Mouse (Mus musculus) cerebellum, adult 2 months (tissue): ENCODE data around the gene Olfr1359. TPM values are rescaled to one million over a fixed set of nuclear protein-coding genes. Genes with fewer than 3 reads are reported as not detected.
"Not testable (repeated sequence)": the region's sequence is repeated elsewhere in the genome, so short reads cannot be mapped to it uniquely, and the experiment has no call there.

ENCODE experiments used
- DNase-seq, 2 experiments: peaks; one replicate each; pipeline ENCODE4 v3.0.0; 2021
- H3K27ac ChIP-seq: fragments of 200-500 bp; 2 replicates; pipeline ENCODE4 v1.5.1; 2012; ENCODE audit warnings: low read length, control low read depth, inconsistent platforms; ENCODE audit not compliant: insufficient read depth
- H3K27me3 ChIP-seq: fragments of 200-500 bp; 2 replicates; pipeline ENCODE4 v1.6.1; 2012; ENCODE audit warnings: inconsistent platforms, mild to moderate bottlenecking, low read length, moderate library complexity; ENCODE audit not compliant: control insufficient read depth, insufficient read depth
- H3K4me1 ChIP-seq: fragments of 200-500 bp; 2 replicates; pipeline ENCODE4 v1.6.1; 2011; ENCODE audit warnings: low read length; ENCODE audit not compliant: control insufficient read depth, insufficient read depth
- H3K4me3 ChIP-seq: fragments of 200-500 bp; replicated peaks from 2 replicates; pipeline ENCODE3; 2011; ENCODE audit warnings: mild to moderate bottlenecking, low read depth, low read length, control low read depth; ENCODE audit not compliant: insufficient read depth
- CTCF ChIP-seq: fragments of 200-500 bp; IDR thresholded peaks from 2 replicates; pipeline ENCODE4 v1.5.1; 2011; ENCODE audit warnings: low read depth, mild to moderate bottlenecking, control low read depth, low read length, moderate library complexity, borderline replicate concordance; ENCODE audit not compliant: insufficient read depth
- POLR2A ChIP-seq: fragments of 200-500 bp; IDR thresholded peaks from 2 replicates; pipeline ENCODE4 v1.6.1; 2011; ENCODE audit warnings: low read length, control low read depth, borderline replicate concordance; ENCODE audit not compliant: insufficient read depth
- WGBS: fragments of 180-500 bp; shearing (Covaris S2); methylation state at CpG from one replicate; pipeline ENCODE4 v1.1.7; 2018; 5-methylcytosine and 5-hydroxymethylcytosine counted together
- polyA plus RNA-seq: library from polyadenylated mRNA; depleted of rRNA; stranded (reverse); fragments of >200 nt; gene quantifications from 2 replicates; pipeline ENCODE4 v1.2.3, GENCODE M21; 2012

The Olfr1359 gene
- polyA plus RNA-seq, 1 experiment, result not detected

GRCm38 (mm10) chr13:21714725-21715124, 16.8 kb downstream of the Olfr1359 start:
- DNase-seq, result peak; percentile 71 to 74
- under 1% methylated on average over 7 of the region's 7 CpGs for WGBS

GRCm38 (mm10) chr13:21715131-21715863, 17.4 kb downstream of the Olfr1359 start:
- TF ChIP-seq CTCF (no peak), POLR2A (no peak)
- no peaks in the 10 kb centered on the region for H3K4me1 ChIP-seq
- peak overlapping the region; percentile 32 for H3K4me3 ChIP-seq
- no peak for DNase-seq
- H3K27me3 ChIP-seq, result no peaks in the 10 kb centered on the region
- H3K27ac ChIP-seq, result no peak overlapping the region
- WGBS, result under 1% methylated on average over 22 of the region's 22 CpGs

More at GRCm38 (mm10) chr13:21714725-21715124, 16.8 kb downstream of the Olfr1359 start:
- H3K4me1 ChIP-seq, result no peaks in the 10 kb centered on the region
- no peak overlapping the region for H3K4me3 ChIP-seq
- TF ChIP-seq POLR2A (no peak), CTCF (peak; percentile 53; the same call in 1 of the 2 replicates)
- no peaks in the 10 kb centered on the region for H3K27me3 ChIP-seq
- no peak overlapping the region for H3K27ac ChIP-seq

GRCm38 (mm10) chr13:21715864-21716539, 18.1 kb downstream of the Olfr1359 start, which contains the start of the genes Hist1h2bl and Hist1h2ai:
Gene Hist1h2bl (minus strand): TSS chr13:21716143.
Gene Hist1h2ai (plus strand): TSS chr13:21716422.
- not testable (repeated sequence) for H3K27ac ChIP-seq, H3K27me3 ChIP-seq, H3K4me1 ChIP-seq
- H3K4me3 ChIP-seq, result peak within 1 kb of the TSS; percentile 78
- TF ChIP-seq POLR2A, result peak; percentile 90
- DNase-seq, result peak; percentile 84 to 94
- WGBS, result 2% methylated on average over 39 of the region's 50 CpGs

- H3K4me3 ChIP-seq, result peak overlapping the region; percentile 39
- peak in 1 of 2 experiments; percentile 29 for DNase-seq
- 1% methylated on average over 15 of the region's 38 CpGs for WGBS
- not testable (repeated sequence) for H3K27me3 ChIP-seq, H3K4me1 ChIP-seq, H3K27ac ChIP-seq
Measured at GRCm38 (mm10) chr13:21716540-21717391, 18.9 kb downstream of the Olfr1359 start.

- H3K27ac ChIP-seq, H3K27me3 ChIP-seq, H3K4me1 ChIP-seq: not testable (repeated sequence)
- TF ChIP-seq POLR2A, result peak; percentile 64; the same call in 1 of the 2 replicates
- peak; percentile 77 to 82 for DNase-seq
- H3K4me3 ChIP-seq, result peak within 1 kb of the TSS; percentile 39
- 5% methylated on average over 29 of the region's 56 CpGs for WGBS
Measured at GRCm38 (mm10) chr13:21717397-21718357, 19.8 kb downstream of the Olfr1359 start, which contains the start of gene Hist1h3h. Gene Hist1h3h (plus strand): TSS chr13:21717659.

- Histone ChIP-seq H3K4me1 (no peaks in the 10 kb centered on the region), H3K4me3 (no peak overlapping the region), H3K27ac (no peak overlapping the region), H3K27me3 (no peaks in the 10 kb centered on the region)
- 78% methylated on average over 4 of the region's 4 CpGs for WGBS
- DNase-seq, result no peak
- TF ChIP-seq CTCF, result no peak
- no peak for TF ChIP-seq POLR2A
Measured at GRCm38 (mm10) chr13:21718381-21719080, 20.6 kb downstream of the Olfr1359 start.

GRCm38 (mm10) chr13:21721107-21721756, 23.3 kb downstream of the Olfr1359 start:
- H3K4me3 ChIP-seq, result peak overlapping the region; percentile 33
- WGBS, result 1% methylated on average over 25 of the region's 44 CpGs
- H3K27ac ChIP-seq, DNase-seq, H3K27me3 ChIP-seq, H3K4me1 ChIP-seq: not testable (repeated sequence)
